Mouse (Mus musculus) C2C12 (cell line): ENCODE data around the gene Zfp580. TPM values are rescaled to one million over a fixed set of nuclear protein-coding genes. Genes with fewer than 3 reads are reported as not detected.

Experiments used
- H3K27me3 ChIP-seq: one replicate; pipeline ENCODE4 v1.6.1; 2011; ENCODE audit not compliant: control insufficient read depth, insufficient read depth, insufficient read length
- H3K36me3 ChIP-seq: one replicate; pipeline ENCODE4 v1.6.1; 2011; ENCODE audit not compliant: control insufficient read depth, insufficient read depth
- H3K4me3 ChIP-seq: one replicate; pipeline ENCODE4 v1.5.1; 2011; ENCODE audit warnings: mild to moderate bottlenecking, control low read depth; ENCODE audit not compliant: poor library complexity, insufficient read depth, severe bottlenecking
- H3K79me2 ChIP-seq: one replicate; pipeline ENCODE4 v1.6.1; 2011; ENCODE audit not compliant: control insufficient read depth, insufficient read depth
- H3K79me3 ChIP-seq: one replicate; pipeline ENCODE4 v1.6.1; 2011; ENCODE audit warnings: low read depth, control low read depth
- H3ac ChIP-seq: one replicate; pipeline ENCODE3; 2011; ENCODE audit warnings: low read depth; ENCODE audit not compliant: control insufficient read depth, insufficient read length
- CEBPB ChIP-seq: IDR thresholded peaks from one replicate; pipeline ENCODE4 v1.6.1; 2011; ENCODE audit warnings: low read depth, mild to moderate bottlenecking, control low read depth, moderate library complexity
- CTCF ChIP-seq: IDR thresholded peaks from one replicate; pipeline ENCODE4 v1.5.1; 2011; ENCODE audit not compliant: control insufficient read depth, insufficient read depth, insufficient read length
- FOSL1 ChIP-seq: IDR thresholded peaks from one replicate; pipeline ENCODE4 v1.8.0; 2011; ENCODE audit warnings: mild to moderate bottlenecking, low read length; ENCODE audit not compliant: poor library complexity, insufficient read depth, severe bottlenecking
- MAX ChIP-seq: IDR thresholded peaks from one replicate; pipeline ENCODE4 v1.6.1; 2011; ENCODE audit warnings: mild to moderate bottlenecking, control low read depth
- MYOD1 ChIP-seq: IDR thresholded peaks from one replicate; pipeline ENCODE4 v1.6.1; 2011; ENCODE audit warnings: low read depth; ENCODE audit not compliant: control insufficient read depth, insufficient read length
- MYOG ChIP-seq: IDR thresholded peaks from one replicate; pipeline ENCODE4 v1.6.1; 2011; ENCODE audit not compliant: control insufficient read depth, insufficient read length; ENCODE audit errors: extremely low read depth
- USF1 ChIP-seq: IDR thresholded peaks from one replicate; pipeline ENCODE4 v1.6.1; 2011; ENCODE audit warnings: low read depth, mild to moderate bottlenecking, control low read depth, moderate library complexity
- polyA plus RNA-seq: library from polyadenylated mRNA; unstranded; fragments of >200 nt; fragmentation: generic; extraction: Trizol; gene quantifications from one replicate; pipeline ENCODE4 v1.2.1, GENCODE M21; 2012; ENCODE audit warnings: missing spikeins

The Zfp580 gene
- polyA plus RNA-seq, 1 experiment: 13.7 TPM

DNA sequence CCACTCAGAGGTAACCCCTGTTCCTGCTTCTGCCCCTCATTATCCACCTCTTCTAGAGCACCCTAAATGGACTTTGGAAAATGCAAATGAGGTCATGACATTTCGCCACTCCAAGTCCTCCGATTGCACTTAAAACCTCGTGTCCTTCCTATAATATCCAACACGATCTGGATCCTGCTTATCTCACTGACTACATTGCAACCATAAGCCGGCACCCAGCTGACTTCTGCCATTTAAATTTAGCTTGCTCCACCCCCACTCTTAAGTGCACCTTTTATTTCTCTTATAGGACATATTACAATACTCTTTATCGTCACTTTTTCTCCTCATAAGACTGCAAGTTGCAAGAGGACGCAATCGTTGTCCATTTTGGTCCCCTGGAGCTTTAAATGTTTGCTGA, 13.9 kb upstream of the Zfp580 start:
- no peaks in the 10 kb centered on the region for H3K27me3 ChIP-seq
- peaks cover 1% of the 10 kb centered on the region for H3K79me3 ChIP-seq
- no peaks in the 10 kb centered on the region for H3K79me2 ChIP-seq
- TF ChIP-seq USF1: no peak
- no peak overlapping the region for H3K4me3 ChIP-seq
- H3ac ChIP-seq: no peak overlapping the region
- peaks cover 11% of the 10 kb centered on the region for H3K36me3 ChIP-seq

- Histone ChIP-seq H3ac (peak within 1 kb of the TSS; percentile 56), H3K79me2 (no peaks in the 10 kb centered on the region), H3K27me3 (no peaks in the 10 kb centered on the region), H3K4me3 (peak within 1 kb of the TSS; percentile 39), H3K36me3 (peaks cover 3% of the 10 kb centered on the region), H3K79me3 (peaks cover 1% of the 10 kb centered on the region)
- TF ChIP-seq MYOG (no peak), CTCF (no peak), MAX (no peak), MYOD1 (no peak), CEBPB (no peak), FOSL1 (no peak), USF1 (no peak)
Measured at GRCm38 (mm10) chr7:5038109-5038732, 13.1 kb upstream of the Zfp580 start, which contains the start of gene Zfp784. Gene Zfp784, minus strand, starts transcription at chr7:5038446.

- Histone ChIP-seq H3K79me3 (peaks cover 1% of the 10 kb centered on the region), H3ac (no peak overlapping the region), H3K27me3 (no peaks in the 10 kb centered on the region), H3K79me2 (no peaks in the 10 kb centered on the region), H3K36me3 (no peaks in the 10 kb centered on the region), H3K4me3 (peak overlapping the region; percentile 39)
- no peak for TF ChIP-seq USF1
- TF ChIP-seq MAX: no peak
- no peak for TF ChIP-seq MYOD1
Measured at GRCm38 (mm10) chr7:5038940-5039339, 12.4 kb upstream of the Zfp580 start.

- H3K36me3 ChIP-seq: no peaks in the 10 kb centered on the region
- TF ChIP-seq MYOG (no peak), MYOD1 (no peak), CEBPB (no peak), USF1 (no peak), MAX (no peak), CTCF (no peak), FOSL1 (no peak)
- H3K79me3 ChIP-seq: no peaks in the 10 kb centered on the region
- no peaks in the 10 kb centered on the region for H3K27me3 ChIP-seq
- no peak overlapping the region for H3ac ChIP-seq
- H3K4me3 ChIP-seq: no peak overlapping the region
- no peaks in the 10 kb centered on the region for H3K79me2 ChIP-seq
Measured at GRCm38 (mm10) chr7:5044981-5045380, 6.4 kb upstream of the Zfp580 start.

GRCm38 (mm10) chr7:5046112-5046511, 5.2 kb upstream of the Zfp580 start:
- TF ChIP-seq MAX (no peak), FOSL1 (no peak), MYOD1 (no peak), USF1 (no peak), CEBPB (no peak), CTCF (no peak)
- no peaks in the 10 kb centered on the region for H3K79me3 ChIP-seq
- no peak overlapping the region for H3ac ChIP-seq
- H3K36me3 ChIP-seq: no peaks in the 10 kb centered on the region
- no peaks in the 10 kb centered on the region for H3K27me3 ChIP-seq
- H3K79me2 ChIP-seq: no peaks in the 10 kb centered on the region
- H3K4me3 ChIP-seq: no peak overlapping the region

DNA sequence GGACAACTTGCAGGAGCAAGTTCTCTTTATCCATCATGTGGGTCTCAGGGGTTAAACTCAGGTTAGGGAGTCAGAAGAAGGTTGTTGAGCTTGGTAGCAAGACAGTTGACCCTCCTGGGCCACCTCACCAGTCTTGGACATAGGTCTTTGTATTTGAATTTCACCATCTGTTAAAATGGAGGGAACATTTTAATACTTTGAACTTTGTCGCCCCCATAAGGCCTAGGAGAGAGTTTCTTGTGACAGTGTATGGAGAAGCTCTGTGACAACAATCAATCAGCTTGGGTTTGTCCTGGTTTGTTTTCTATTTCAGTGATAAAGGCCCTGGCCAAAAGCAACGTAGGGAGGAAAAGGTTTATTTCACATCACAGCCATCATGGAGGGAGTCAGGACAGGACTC, 4.0 kb upstream of the Zfp580 start:
- TF ChIP-seq FOSL1 (no peak), MYOD1 (no peak), CTCF (no peak), USF1 (no peak)
- Histone ChIP-seq H3K36me3 (no peaks in the 10 kb centered on the region), H3K4me3 (no peak overlapping the region), H3K27me3 (no peaks in the 10 kb centered on the region), H3K79me2 (no peaks in the 10 kb centered on the region), H3ac (no peak overlapping the region), H3K79me3 (no peaks in the 10 kb centered on the region)
